Mouse (Mus musculus): ENCODE data around the gene Homer2.

The Homer2 gene

DNA sequence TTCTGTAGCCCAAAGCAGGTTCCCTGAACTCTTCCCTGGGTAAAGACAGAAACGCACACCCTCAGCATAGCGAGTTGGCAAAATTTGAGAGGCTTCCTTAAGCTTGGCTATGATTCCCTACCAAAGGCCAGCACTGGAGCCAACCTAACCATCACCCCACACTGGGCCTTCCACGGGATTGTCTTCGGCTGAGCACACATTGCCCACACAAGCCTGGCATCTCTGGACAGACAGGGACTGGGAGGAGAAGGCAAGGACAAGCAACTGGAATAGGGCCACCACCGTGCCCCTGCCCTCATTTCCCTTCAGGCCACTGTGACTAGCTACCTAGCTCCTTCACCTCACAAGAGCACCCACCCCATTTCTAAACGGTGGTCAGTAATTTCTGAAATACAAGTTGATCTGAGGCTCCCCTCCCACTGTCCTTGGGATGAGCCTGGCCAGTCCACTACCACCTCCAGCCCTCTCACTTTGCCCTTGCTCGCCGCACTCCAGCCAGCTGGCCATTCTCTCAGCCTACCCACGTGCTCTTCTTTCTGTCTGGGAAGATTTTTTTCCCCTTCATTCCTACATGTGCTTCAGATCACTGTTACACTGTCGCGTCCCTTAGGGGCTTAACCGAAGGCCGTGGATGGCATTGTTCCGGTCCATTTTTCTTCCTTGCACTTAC, at the start of gene Homer2:
Homer2 (minus strand) TSS at position 57 of the 670 bp plus-strand sequence.
- in situ Hi-C loops (cut with MboI, MseI): no loop called here

DNA sequence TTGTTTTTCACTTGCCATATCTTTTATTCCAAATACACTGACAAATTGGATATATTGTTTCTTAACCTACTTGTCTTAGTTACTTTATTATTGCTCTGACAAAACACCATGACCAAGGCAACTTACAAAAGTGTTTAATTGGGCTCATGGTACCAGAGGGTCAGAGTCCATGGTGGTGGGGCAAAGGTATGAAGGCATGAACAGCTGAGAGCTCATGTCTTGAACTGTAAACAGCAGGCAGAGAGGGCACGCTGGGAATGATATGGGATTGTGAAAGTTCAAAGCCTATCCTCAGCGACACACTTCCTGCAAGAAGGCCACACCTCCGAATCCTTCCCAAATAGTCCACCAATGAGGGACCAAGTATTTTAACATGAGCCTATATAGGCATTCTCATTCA, 40.6 kb upstream of the Homer2 start:
- in situ Hi-C loops (cut with MboI, MseI): no loop called here

DNA sequence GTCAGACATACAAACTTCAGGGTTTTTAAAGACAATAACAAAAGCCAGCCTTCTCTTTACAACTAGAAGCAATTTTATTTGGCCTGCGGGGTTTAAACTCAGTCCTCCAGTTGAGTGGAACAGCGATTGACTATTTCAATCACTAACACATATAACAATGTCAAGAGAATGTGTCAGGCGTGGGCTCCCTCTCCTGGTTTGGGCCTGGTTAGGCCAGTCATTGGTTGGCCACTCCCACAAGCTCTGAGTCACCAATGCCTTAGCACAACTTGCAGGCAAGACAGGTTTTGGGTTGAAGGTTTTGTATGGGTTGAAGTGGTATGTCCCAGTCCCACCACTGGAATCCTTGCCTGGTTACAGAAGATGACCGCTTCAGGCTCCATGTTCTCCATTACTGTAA, 36.8 kb upstream of the Homer2 start:
- in situ Hi-C loops (cut with MboI, MseI): no loop called here

DNA sequence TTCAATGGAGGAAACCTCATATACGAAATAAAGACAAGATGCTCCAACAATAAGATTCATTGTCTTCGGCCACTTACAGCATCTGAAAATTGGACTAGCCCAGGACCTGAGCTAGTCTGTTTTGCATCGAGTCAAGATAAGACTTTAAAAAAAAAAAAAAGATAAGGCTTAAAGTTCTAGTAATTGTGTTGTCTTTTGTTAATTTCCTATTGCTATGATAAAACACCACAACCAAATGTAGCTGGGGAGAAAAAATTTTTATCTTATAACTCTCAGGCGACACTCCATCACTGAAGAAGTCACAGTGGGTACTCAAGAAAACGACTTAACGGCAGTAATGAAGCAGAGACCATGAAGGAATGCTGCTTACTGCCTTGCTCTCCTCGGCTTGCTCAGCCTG, 32.7 kb upstream of the Homer2 start:
- in situ Hi-C loops (cut with MboI, MseI): no loop called here

DNA sequence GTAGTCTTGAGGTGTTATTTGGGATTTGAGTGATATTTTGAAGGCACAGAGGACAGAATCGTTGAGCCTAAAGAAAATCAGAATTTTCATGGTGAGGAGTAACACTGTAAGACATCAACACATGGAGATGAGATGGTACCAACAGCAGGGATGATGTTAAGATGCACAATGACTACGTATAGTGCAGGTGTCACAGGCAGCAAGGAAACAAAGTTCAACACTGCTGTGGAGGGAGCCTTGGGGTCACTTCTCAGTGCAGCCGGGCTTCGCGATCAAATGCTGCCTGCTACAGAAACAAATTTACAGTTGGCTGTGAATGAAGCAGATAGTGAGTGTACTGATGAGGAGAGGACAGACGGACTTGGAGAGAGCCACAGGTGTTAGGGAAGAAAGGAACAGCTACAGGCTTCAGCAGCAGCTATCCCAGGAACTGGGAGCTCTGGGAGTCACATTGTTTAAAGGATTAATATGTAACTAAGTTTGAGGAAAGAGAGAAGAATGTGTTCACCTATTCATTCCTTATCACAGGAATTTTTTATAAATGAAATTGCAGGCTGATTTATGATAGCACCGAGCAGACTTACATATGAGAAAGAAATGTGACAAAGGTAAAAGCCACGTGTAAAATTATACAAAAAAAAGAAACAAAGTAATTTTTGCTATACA, 31.5 kb upstream of the Homer2 start:
- in situ Hi-C loops (cut with MboI, MseI): no loop called here

DNA sequence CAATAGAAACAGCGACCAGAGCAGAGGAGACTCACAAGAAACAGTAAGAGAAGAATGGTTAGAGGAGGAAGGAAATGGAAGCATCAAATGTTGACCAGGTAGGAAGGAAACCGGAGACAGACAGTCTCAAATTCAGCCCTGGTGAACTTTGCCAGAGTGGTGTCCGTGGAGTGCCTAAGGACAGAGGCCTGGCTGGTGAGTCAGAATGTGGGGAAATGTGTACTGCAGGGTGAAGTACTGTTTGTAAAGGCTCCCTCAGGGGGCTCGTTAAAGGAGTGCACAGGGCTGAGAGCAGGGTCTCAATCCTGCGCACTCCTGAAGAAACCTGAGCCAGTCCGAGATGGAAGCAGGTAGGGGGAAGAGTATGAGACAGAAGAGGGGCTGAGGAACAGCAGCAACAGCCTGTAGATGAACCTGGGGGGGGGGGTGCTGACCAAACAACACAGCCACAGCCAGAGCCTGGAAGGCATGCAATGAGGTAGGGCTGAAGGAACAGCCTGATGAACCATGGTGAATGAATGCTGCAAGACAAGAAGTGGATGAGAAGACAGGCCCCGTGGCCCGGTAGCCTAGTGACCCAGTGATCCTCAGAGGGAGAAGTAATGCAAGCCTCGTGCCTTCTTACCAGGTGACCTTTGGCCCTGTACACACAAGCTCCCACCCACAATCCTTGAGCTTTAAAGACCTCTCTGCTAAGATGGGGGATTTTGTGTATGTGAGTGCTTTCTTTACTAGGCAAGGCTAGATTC, 28.1 kb upstream of the Homer2 start:
- in situ Hi-C loops (cut with MboI, MseI): no loop called here

DNA sequence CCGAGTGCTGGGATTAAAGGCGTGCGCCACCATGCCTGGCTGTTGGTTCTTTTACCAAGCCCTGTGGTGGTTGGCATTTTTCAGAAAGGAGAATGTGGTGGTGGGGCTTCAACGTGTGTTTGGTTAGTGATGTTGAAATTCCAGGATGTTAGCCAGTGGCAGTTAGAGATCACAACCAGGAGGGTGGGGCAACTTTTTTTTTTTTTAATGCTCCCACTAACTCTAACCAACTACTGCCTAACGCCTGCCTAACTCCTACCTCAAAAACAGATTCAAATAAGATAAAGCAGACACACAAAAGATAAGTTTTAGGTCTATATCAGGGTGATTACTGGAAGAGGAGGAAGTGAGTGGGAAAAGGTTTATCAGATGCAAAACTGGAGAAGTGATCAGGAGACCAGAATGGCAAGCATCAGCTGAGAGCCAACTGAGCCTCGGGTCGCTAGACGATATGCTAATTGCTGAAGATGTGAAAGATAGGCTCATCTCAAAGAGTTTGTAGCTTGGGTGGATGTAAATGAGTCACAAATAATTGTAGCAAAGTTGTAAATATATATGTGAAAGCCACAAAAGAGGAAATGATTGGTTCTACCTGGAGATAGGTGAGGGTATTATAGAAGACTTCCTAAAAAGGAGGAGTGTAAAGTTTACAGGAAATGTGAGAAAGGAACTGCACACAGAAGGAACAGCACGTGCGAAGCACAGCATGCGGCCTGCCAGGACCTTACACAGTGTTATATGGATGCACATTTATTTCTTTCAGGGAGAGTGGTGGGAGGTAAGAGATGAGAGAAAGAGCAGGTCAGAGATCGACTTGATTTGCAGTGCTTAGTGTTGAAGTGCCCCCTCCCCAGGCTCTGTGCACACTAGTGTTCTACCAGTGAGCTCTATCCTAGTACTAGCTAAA, 25.1 kb upstream of the Homer2 start:
- in situ Hi-C loops (cut with MboI, MseI): no loop called here

DNA sequence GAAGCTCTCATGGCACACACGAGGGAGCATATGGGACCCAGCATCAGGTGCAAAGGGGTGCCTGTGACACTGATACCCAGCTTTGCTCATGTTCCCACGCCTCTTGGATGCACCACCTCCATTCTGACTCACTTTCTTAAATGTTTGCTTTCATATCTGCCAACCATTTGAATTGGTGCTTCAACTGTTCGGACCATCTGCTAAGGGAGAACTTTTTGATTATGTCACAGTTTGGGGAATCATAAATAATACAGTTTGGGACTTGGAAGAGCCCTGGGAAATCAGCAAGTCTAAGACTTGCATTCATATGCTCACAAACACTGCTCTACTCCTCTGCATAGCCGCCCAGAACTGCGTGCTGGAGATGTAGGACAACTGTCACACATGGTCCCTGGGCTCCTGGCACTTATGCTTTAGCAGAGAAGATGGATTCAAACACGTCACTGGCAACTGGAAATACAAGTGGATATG, 23.9 kb upstream of the Homer2 start:
- in situ Hi-C loops (cut with MboI, MseI): no loop called here

DNA sequence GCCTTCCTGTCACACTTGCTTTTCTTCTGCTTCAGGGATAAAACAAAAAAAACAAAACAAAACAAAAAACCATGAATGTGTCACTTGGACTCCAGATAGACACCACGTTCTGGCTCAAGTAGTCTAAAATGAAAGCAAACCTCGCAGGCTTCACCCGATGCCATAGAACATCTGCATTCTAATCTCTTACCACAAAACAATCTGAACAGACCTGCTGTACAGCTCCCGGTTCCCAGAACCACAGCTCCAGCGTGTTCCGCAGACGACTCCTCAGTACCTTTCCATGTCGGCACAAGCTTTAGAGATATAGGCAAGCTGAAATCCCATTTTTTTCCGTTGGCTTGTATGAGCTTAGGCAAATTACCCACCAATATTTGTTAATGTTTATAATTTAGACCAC, 22.5 kb upstream of the Homer2 start:
- in situ Hi-C loops (cut with MboI, MseI): no loop called here

DNA sequence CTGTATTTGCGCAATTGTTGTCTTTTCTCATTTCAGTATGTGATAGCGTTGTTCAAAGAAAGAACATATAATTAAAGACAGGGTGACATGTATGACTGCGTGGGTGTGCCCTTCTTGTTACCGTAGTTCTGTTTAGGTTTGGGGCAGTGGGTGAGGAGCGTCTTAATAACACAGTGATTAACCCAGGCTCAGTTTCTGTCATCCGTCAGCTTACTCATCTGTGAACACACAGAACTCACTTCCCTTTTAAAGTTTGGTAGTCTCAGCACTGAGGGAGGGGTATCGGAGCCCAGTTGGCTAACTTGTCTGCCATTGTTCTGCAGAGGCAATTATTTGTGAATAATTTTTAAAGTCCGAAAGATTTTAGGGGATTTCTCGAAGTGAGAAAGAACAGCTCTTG, 20.4 kb upstream of the Homer2 start:
- in situ Hi-C loops (cut with MboI, MseI): no loop called here

DNA sequence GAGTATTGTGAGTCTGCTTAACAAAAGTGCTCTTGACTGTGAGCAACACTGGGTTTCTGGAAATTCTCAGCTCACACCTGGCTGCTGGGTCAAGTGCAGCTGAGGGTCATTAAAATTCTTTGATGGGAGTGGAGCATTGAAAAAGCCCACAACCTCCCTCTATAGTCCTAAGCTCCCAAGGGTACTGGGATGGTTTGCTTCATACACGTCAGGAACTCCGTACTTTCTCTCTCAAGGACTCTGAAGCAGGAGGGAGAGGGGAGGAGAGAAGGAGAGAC, 19.3 kb upstream of the Homer2 start:
- in situ Hi-C loops (cut with MboI, MseI): no loop called here

DNA sequence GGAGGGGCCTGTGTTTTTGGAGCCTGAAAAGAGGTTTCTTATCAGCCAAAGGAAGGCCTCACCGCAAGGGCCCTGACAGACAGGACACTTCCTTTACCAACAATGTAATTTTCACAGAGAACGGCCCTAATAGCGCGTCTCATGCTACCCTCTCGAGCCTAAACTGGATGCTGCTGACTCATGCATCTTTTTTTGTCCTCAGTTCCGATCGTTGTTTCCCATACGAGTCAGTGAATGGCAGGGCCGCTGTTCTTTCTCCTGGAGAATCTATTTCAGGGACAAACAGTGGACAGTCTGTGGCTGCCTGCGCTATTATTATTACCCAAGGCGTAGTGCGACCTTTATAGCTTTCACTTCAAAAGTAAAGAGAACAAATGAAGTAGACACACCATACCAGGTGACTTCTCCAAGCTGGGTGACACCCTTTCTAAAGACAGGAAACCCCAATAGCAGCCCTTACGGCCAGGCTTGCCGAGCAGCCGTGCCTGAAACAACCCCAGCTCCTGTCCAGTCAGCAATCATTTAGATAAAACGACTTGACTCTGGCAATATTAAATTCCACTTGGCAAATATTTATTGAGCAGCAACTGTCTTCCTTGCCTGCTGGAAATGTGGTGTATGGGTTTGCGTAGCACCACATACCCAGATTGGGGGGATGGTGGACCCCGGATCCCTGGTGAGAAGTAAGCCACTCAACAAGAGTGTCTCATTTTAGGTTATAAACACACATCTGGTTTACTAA, 18.8 kb upstream of the Homer2 start:
- in situ Hi-C loops (cut with MboI, MseI): no loop called here

DNA sequence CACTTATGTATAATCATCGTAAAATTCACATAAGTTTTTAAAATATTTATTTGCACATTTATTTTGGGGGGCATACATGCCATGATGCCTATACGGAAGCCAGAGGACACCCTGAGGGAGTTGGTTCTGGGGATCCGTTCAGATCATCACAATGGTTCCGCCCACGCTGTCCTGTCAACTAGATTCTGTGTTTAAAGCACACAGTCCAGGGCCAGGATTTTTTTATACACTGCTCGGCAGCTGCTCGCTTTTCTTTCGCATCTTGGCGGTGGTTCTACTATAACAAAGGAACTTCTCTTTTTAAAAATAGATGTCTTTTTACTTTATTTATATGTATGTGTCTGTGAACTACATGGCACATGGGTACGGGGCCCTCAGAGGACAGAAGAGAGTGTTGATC, 16.5 kb upstream of the Homer2 start:
- in situ Hi-C loops (cut with MboI, MseI): no loop called here

DNA sequence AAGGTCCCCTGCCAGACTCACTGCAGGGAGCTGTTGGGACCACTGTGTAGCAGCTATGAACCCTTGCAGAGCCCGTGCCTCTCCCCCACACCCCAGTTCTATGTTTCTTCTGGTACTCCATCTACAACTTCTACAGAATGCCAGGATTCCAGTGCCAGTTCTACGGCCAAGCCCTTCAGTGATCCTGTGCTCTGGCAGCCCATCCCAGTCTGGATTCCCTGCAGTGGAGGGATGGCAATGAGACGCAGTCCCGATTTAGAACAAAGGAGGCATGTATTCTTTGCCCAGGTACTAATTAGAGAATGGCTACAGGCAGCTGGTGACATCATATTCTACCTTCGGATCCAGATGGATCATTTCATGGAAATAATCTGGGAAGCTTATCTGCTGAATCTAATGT, 13.9 kb upstream of the Homer2 start:
- in situ Hi-C loops (cut with MboI, MseI): no loop called here

DNA sequence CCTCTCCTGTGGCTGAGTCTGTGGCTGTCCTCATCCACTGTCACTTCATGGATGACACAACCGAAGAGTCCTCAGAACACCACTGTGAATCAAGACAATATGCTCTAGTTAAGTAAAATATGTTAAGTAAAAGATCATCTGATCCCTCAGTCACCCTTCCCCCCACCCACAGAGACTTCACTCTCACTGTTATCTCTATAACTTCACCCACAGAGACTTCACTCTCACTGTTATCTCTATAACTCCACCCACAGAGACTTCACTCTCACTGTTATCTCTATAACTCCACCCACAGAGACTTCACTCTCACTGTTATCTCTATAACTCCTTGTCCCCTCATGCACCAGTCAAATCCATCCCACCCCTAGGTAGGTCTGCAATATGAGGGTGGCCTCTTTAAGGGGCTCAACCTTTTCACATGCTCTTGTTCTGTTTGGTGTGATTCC, 11.9 kb upstream of the Homer2 start:
- in situ Hi-C loops (cut with MboI, MseI): no loop called here

DNA sequence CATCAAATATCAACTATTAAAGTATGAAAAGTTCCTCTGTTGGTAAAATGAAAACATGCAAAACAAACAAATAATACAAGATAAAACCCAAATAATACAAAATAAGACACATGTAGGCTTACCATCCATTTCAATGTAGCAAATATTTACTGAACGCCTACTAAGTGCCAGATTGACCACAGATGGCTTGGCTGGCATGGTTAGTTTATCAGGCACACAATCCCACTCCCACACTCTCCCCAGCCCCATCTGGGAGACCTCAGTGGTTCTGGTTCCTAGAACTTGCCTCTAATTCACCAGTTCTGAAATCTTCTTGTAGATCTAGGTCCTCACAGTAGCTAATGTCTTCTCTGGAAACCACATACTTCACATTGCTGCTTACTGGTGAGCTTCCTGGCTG, 11.3 kb upstream of the Homer2 start:
- in situ Hi-C loops (cut with MboI, MseI): no loop called here

DNA sequence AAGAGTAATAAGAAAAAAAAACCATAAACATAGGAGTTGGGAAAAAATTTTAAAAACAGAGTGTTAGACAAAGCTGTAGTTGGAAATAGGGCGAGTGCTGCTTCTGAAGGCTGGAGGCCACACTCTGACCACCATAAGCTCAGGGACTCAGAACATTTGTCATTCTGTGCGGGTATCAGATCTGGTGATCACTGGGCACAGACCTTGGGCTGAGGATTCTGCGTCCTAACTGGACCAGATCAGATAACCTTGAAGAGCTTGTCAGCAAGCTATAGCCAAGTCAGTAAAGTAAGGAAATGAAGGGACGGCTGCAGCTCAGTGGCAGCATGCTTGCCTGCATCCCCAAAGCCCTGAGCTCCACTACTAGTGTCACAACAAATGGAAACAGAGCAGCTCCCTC, 2.8 kb upstream of the Homer2 start:
- in situ Hi-C loops (cut with MboI, MseI): no loop called here

DNA sequence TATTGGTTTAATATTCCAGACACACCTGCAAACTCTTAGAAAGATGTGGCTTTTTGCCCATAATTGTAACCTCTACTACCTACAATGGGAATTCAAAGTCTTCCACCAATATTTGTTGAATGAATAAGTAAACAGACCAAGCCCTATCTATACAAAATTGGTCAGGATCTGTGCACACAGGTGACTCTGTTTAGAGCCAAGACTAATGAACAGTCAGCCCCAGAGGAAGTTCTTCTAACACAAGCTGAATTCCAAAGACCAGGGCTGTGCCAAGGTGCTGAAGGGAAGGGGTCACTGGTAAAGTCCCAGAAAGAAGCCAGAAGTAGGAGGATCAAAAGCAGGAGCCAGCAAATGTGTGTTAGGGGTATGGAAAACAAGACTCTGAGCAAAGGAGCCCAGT, 838 bp upstream of the Homer2 start:
- in situ Hi-C loops (cut with MboI, MseI): no loop called here

DNA sequence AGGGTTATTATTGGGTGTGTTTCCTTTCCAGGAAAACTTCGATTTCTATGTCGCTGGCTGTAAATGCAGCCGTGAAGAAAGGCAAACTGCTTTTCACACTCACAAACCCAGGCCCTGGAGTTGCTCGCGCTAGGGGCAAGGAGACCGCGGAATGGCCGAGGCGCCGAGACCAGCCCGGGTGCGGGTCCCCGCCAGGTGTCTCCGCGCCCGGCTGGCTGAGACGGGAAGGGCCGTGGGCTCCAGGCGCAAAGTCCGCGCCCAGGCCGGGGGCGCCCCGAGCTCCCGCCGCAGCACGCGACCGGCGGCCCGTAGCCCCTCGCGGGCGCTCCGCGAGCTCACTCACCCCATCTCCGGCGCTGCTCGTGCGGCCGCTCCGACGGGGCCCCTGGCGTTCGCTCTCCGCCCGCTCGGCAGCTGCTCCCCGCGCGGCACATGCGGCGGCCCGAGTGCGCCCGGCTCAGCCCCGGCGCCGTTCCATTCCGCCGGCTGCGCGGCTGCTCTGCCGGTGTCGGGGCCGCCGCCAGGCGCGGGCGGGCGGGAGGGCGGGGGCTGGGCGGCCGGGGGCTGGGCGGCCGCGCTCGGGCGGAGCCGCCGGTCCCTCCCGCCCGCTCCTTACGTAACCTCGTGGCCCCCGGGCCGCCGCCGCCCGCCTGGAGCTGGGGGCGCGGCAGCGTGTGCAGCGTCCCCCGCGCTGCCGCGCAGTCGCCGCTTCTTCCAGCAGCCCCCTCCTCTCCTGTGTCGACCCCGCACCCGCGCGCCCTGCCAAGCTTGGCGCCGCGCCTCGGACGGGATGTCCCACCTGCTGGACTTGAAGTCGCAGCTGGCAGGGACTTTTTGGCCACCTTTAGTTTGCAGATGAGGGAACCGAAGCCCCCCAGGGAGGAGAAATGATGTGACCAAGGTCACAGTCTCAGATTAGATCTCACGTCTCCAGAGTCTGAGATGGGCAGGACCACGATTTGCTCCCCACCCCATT, 623 bp downstream of the Homer2 start:
- in situ Hi-C loops (cut with MboI, MseI): no loop called here

DNA sequence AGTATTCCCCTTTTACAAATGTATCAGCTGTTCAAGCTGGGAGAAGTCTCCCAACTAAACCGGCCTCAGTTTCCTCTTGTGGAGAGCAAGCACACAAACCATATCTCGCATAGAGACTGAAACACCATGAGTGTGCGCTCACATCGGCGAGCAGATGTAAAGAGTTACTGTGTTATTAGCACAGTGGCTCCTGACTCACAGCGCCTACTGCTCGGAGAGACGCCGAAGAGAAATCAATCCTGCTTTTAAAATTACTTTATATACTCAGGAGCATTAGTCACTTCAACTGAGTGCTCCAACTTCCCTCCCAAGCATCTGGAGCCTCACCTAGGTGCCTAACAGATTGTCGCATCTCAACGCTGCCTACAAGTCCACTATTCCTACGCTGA, 1.3 kb downstream of the Homer2 start:
- in situ Hi-C loops (cut with MboI, MseI): no loop called here
